Mouse (Mus musculus): Measurements from ENCODE around the gene Paqr7. TPM values are rescaled to one million over a fixed set of nuclear protein-coding genes. Genes with fewer than 3 reads are reported as not detected.

Gene Paqr7
- total and polyA plus RNA-seq, 3 experiments, result 0.43 to 2.7 (median 0.89) TPM

DNA sequence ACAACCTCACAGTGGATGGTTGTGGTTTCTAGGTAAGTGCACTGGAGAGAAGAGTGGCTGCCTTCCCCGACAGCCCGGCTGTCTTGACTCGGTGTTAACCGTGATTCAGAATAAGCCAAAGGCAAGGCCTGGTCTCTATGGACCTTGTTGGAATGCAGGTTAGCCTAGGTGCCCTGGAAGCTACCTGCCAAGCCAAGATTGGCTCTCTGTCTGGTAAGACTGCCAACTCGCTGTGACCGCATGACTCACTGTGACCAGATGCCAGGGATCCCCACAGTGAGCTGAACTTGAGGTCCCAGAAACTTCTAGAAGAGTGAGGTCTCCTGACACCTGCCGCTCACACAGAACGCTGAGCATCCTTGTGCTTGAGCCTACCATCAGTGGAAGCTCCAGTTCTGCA is 19.6 kb upstream of the Paqr7 start:
- no peak for DNase-seq (ENCODE audit: extremely low read depth)
- no peak overlapping the region for H3K4me2 ChIP-seq (ENCODE audit: insufficient read depth, low read depth, poor library complexity, severe bottlenecking)
- TF ChIP-seq E2F4 (IDR thresholded peaks at IDR 0.05; ENCODE audit: insufficient replicate concordance, low read depth, low read length) (no peak), SIN3A (IDR thresholded peaks at IDR 0.05; ENCODE audit: low read length) (no peak), USF2 (conservative IDR thresholded peaks at IDR 0.05; ENCODE audit: low read depth, low read length) (no peak), UBTF (IDR thresholded peaks at IDR 0.05; ENCODE audit: low read depth, low read length) (no peak), ZMIZ1 (IDR thresholded peaks at IDR 0.05; ENCODE audit: low read depth, low read length) (no peak), BHLHE40 (IDR thresholded peaks at IDR 0.05; ENCODE audit: low read depth, low read length) (no peak), IRF4 (IDR thresholded peaks at IDR 0.05; ENCODE audit: low read depth, low read length) (no peak), MXI1 (IDR thresholded peaks at IDR 0.05; ENCODE audit: low read depth, low read length) (no peak), CHD1 (IDR thresholded peaks at IDR 0.05; ENCODE audit: low read depth, low read length) (no peak), TCF12 (IDR thresholded peaks at IDR 0.05; ENCODE audit: low read depth, low read length) (no peak), MAX (IDR thresholded peaks at IDR 0.05; ENCODE audit: low read length) (no peak), MYC (IDR thresholded peaks at IDR 0.05; ENCODE audit: low read depth, low read length) (no peak), ZKSCAN1 (IDR thresholded peaks at IDR 0.05; ENCODE audit: borderline replicate concordance, low read depth, low read length) (no peak)
- dilution Hi-C loops (cut with MboI; ENCODE audit: extremely low pct_ligation_motif_present, extremely low pct_unique_long_range_greater_than_20kb, low sequenced_read_pairs) (no loop called here), in situ Hi-C loops (cut with MboI; ENCODE audit: low pct_ligation_motif_present, low pct_unique_long_range_greater_than_20kb, low sequenced_read_pairs) (loop anchor here (5.0 to 25.0 kb wide), 2 partner anchors 80 to 215 kb away; partner anchors contain the start of genes Grrp1 and Pafah2)
- peaks cover 2 to 9% of the 10 kb centered on the region in 2 experiments for H3K36me3 ChIP-seq (replicated peaks in 1 of 2; ENCODE audit: control insufficient read depth in 1 of 2, insufficient read depth in 1 of 2, low read length in 1 of 2)
- no peaks in the 10 kb centered on the region for H3K9me3 ChIP-seq (replicated peaks; ENCODE audit: low read length)
- H3K4me1 ChIP-seq (ENCODE audit: control insufficient read depth in 1 of 2, insufficient read depth in 2 of 2), result peaks cover 5 to 15% of the 10 kb centered on the region in 2 experiments; a peak in 3 of 4 replicates
- no peak overlapping the region for H3K9ac ChIP-seq (ENCODE audit: insufficient read depth, low read depth)
- no peak overlapping the region for H3K4me3 ChIP-seq (replicated peaks in 1 of 3; ENCODE audit: low read depth in 2 of 3, low read length in 2 of 3, poor library complexity in 1 of 3)
- no peaks in the 10 kb centered on the region for H3K79me2 ChIP-seq (replicated peaks; ENCODE audit: control insufficient read depth, extremely low read depth, insufficient read depth, poor library complexity, severe bottlenecking)
- no peak overlapping the region for H3K27ac ChIP-seq (ENCODE audit: insufficient read depth, low read depth)
- H3K27me3 ChIP-seq (replicated peaks), result peaks cover 23% of the 10 kb centered on the region

GRCm38 (mm10) chr4:134478031-134478430 is 18.5 kb upstream of the Paqr7 start:
- H3K9me3 ChIP-seq (replicated peaks; ENCODE audit: low read length), result no peaks in the 10 kb centered on the region
- H3K79me2 ChIP-seq (replicated peaks; ENCODE audit: control insufficient read depth, extremely low read depth, insufficient read depth, poor library complexity, severe bottlenecking), result no peaks in the 10 kb centered on the region
- H3K4me2 ChIP-seq (ENCODE audit: insufficient read depth, low read depth, poor library complexity, severe bottlenecking), result no peak overlapping the region
- peak; percentile 80 for DNase-seq (ENCODE audit: extremely low read depth)
- H3K4me3 ChIP-seq (replicated peaks in 1 of 3; ENCODE audit: low read depth in 2 of 3, low read length in 2 of 3, poor library complexity in 1 of 3), result no peak overlapping the region
- H3K27me3 ChIP-seq (replicated peaks), result peaks cover 30% of the 10 kb centered on the region
- H3K9ac ChIP-seq (ENCODE audit: insufficient read depth, low read depth), result no peak overlapping the region
- peaks cover 7 to 15% of the 10 kb centered on the region in 2 experiments; a peak in 3 of 4 replicates for H3K4me1 ChIP-seq (ENCODE audit: control insufficient read depth in 1 of 2, insufficient read depth in 2 of 2)
- H3K36me3 ChIP-seq (replicated peaks in 1 of 2; ENCODE audit: control insufficient read depth in 1 of 2, insufficient read depth in 1 of 2, low read length in 1 of 2), result peaks cover 2 to 5% of the 10 kb centered on the region in 2 experiments
- in situ Hi-C loops (cut with MboI; ENCODE audit: low pct_ligation_motif_present, low pct_unique_long_range_greater_than_20kb, low sequenced_read_pairs) (loop anchor here (5.0 to 25.0 kb wide), 2 partner anchors 81 to 216 kb away; partner anchors contain the start of genes Grrp1 and Pafah2), dilution Hi-C loops (cut with MboI; ENCODE audit: extremely low pct_ligation_motif_present, extremely low pct_unique_long_range_greater_than_20kb, low sequenced_read_pairs) (no loop called here)
- no peak overlapping the region for H3K27ac ChIP-seq (ENCODE audit: insufficient read depth, low read depth)
- TF ChIP-seq NRF1 (IDR thresholded peaks at IDR 0.05; ENCODE audit: low read depth, low read length), result 0 out of 2 replicates have a peak, but pooled peaks have one; percentile 28
- TF ChIP-seq JUND (conservative IDR thresholded peaks at IDR 0.05; ENCODE audit: low read depth, low read length), result no peak
- no peak for TF ChIP-seq ZMIZ1 (IDR thresholded peaks at IDR 0.05; ENCODE audit: low read depth, low read length)
- no peak for TF ChIP-seq CHD2 (IDR thresholded peaks at IDR 0.05; ENCODE audit: low read length)
- TF ChIP-seq POLR2A (IDR thresholded peaks at IDR 0.05; ENCODE audit: low read depth, low read length), result no peak
- no peak for TF ChIP-seq PAX5 (IDR thresholded peaks at IDR 0.05; ENCODE audit: low read length)
- peak; percentile 76 for TF ChIP-seq IRF4 (IDR thresholded peaks at IDR 0.05; ENCODE audit: low read depth, low read length)
- TF ChIP-seq ETS1 (conservative IDR thresholded peaks at IDR 0.05; ENCODE audit: low read depth, low read length), result no peak
- peak; percentile 49; the same call in 1 of the 2 replicates for TF ChIP-seq MAX (IDR thresholded peaks at IDR 0.05; ENCODE audit: low read length)
- TF ChIP-seq TCF12 (IDR thresholded peaks at IDR 0.05; ENCODE audit: low read depth, low read length), result peak; percentile 44; the same call in 1 of the 2 replicates
- TF ChIP-seq USF1 (IDR thresholded peaks at IDR 0.05; ENCODE audit: low read depth, low read length), result no peak
- TF ChIP-seq RCOR1 (conservative IDR thresholded peaks at IDR 0.05; ENCODE audit: low read depth, low read length), result peak; percentile 35; the same call in 1 of the 2 replicates
- no peak for TF ChIP-seq USF2 (conservative IDR thresholded peaks at IDR 0.05; ENCODE audit: low read depth, low read length)
- TF ChIP-seq CTCF (conservative IDR thresholded peaks at IDR 0.05 in 1 of 2, IDR thresholded peaks at IDR 0.05 in 1 of 2; ENCODE audit: low read depth in 2 of 2, low read length in 2 of 2), result peak; percentile 73 to 100
- TF ChIP-seq ZC3H11A (IDR thresholded peaks at IDR 0.05; ENCODE audit: low read depth, low read length), result peak; percentile 43
- no peak for TF ChIP-seq POLR2AphosphoS2 (IDR thresholded peaks at IDR 0.05; ENCODE audit: low read depth, low read length)
- TF ChIP-seq MXI1 (IDR thresholded peaks at IDR 0.05; ENCODE audit: low read depth, low read length), result peak; percentile 55
- peak; percentile 91 for TF ChIP-seq SMC3 (IDR thresholded peaks at IDR 0.05; ENCODE audit: low read depth, low read length)
- TF ChIP-seq MAFK (IDR thresholded peaks at IDR 0.05; ENCODE audit: insufficient replicate concordance, low read length), result no peak
- TF ChIP-seq GABPA (IDR thresholded peaks at IDR 0.05; ENCODE audit: insufficient replicate concordance, low read depth, low read length), result no peak
- peak; percentile 34; the same call in 1 of the 2 replicates for TF ChIP-seq MYC (IDR thresholded peaks at IDR 0.05; ENCODE audit: low read depth, low read length)
- 0 out of 2 replicates have a peak, but pooled peaks have one; percentile 39 for TF ChIP-seq SIN3A (IDR thresholded peaks at IDR 0.05; ENCODE audit: low read length)
- TF ChIP-seq E2F4 (IDR thresholded peaks at IDR 0.05; ENCODE audit: insufficient replicate concordance, low read depth, low read length), result no peak
- TF ChIP-seq UBTF (IDR thresholded peaks at IDR 0.05; ENCODE audit: low read depth, low read length), result no peak
- no peak for TF ChIP-seq MAZ (IDR thresholded peaks at IDR 0.05; ENCODE audit: low read depth, low read length)
- TF ChIP-seq RAD21 (IDR thresholded peaks at IDR 0.05; ENCODE audit: low read depth, low read length), result peak; percentile 91
- TF ChIP-seq BHLHE40 (IDR thresholded peaks at IDR 0.05; ENCODE audit: low read depth, low read length), result peak; percentile 36; the same call in 1 of the 2 replicates
- TF ChIP-seq CHD1 (IDR thresholded peaks at IDR 0.05; ENCODE audit: low read depth, low read length), result no peak
